Mouse (Mus musculus) intestine, embryonic 15.5 days (tissue): ENCODE results near the gene Fam120b. TPM values are rescaled to one million over a fixed set of nuclear protein-coding genes. Genes with fewer than 3 reads are reported as not detected.
A peak's percentile ranks its signal among the peaks of the same experiment; 100 is the strongest.

Experiments used
- ATAC-seq: fragments of 200-750 bp; cut with Nextera tagmentation; 2 replicates; pipeline ENCODE4 v1.8.0; 2017; ENCODE audit warnings: moderate TSS enrichment, moderate library complexity
- H3K27ac ChIP-seq: fragments of 300-500 bp; sonication (generic); 2 replicates; pipeline ENCODE4 v1.5.1; 2015; ENCODE audit warnings: mild to moderate bottlenecking, inconsistent platforms
- H3K27me3 ChIP-seq: fragments of 300-500 bp; sonication (generic); replicated peaks from 2 replicates; pipeline ENCODE4 v1.6.1; 2015; ENCODE audit warnings: inconsistent platforms
- H3K36me3 ChIP-seq: fragments of 300-500 bp; sonication (generic); 2 replicates; pipeline ENCODE4 v1.6.1; 2015; ENCODE audit warnings: inconsistent platforms
- H3K4me1 ChIP-seq: fragments of 300-500 bp; sonication (generic); replicated peaks from 2 replicates; pipeline ENCODE4 v1.6.1; 2015; ENCODE audit warnings: inconsistent platforms
- H3K4me2 ChIP-seq: fragments of 300-500 bp; sonication (generic); replicated peaks from 2 replicates; pipeline ENCODE4 v1.6.1; 2015; ENCODE audit warnings: mild to moderate bottlenecking, inconsistent platforms
- H3K4me3 ChIP-seq: fragments of 300-500 bp; sonication (generic); replicated peaks from 2 replicates; pipeline ENCODE4 v1.5.1; 2015; ENCODE audit warnings: inconsistent platforms
- H3K9ac ChIP-seq: fragments of 300-500 bp; sonication (generic); 2 replicates; pipeline ENCODE4 v1.6.1; 2015; ENCODE audit warnings: inconsistent platforms
- H3K9me3 ChIP-seq: fragments of 300-500 bp; sonication (generic); 2 replicates; pipeline ENCODE4 v1.6.1; 2016; ENCODE audit warnings: inconsistent platforms
- WGBS: fragments of 180-500 bp; shearing (Covaris S2); methylation state at CpG from one replicate; pipeline ENCODE4 v1.1.7; 2015; 5-methylcytosine and 5-hydroxymethylcytosine counted together
- polyA plus RNA-seq: library from polyadenylated mRNA; unstranded; fragments of >200 nt; fragmentation: Nextera tagmentation; extraction: Ambion mirVana; gene quantifications from 2 replicates; pipeline ENCODE4 v1.2.1, GENCODE M21; 2015

Fam120b gene
- polyA plus RNA-seq, 1 experiment from 2014 or later, result 26.9 TPM

GRCm38 (mm10) chr17:15381869-15382660, 13.9 kb upstream of the Fam120b start:
- no peaks in the 10 kb centered on the region for H3K36me3 ChIP-seq
- H3K9me3 ChIP-seq, result no peaks in the 10 kb centered on the region
- H3K4me3 ChIP-seq, result no peak overlapping the region
- peaks cover 22% of the 10 kb centered on the region for H3K4me1 ChIP-seq
- no peak overlapping the region for H3K27ac ChIP-seq
- peaks cover 10% of the 10 kb centered on the region for H3K27me3 ChIP-seq
- 48% methylated on average over 7 of the region's 7 CpGs for WGBS
- peak overlapping the region; percentile 72; the same call in 1 of the 2 replicates for H3K4me2 ChIP-seq
- H3K9ac ChIP-seq, result no peak overlapping the region
- ATAC-seq, result no peak

- no peaks in the 10 kb centered on the region for H3K9me3 ChIP-seq
- H3K4me2 ChIP-seq, result no peak overlapping the region
- no peak overlapping the region for H3K4me3 ChIP-seq
- no peak overlapping the region for H3K27ac ChIP-seq
- no peaks in the 10 kb centered on the region for H3K36me3 ChIP-seq
- no peak overlapping the region for H3K9ac ChIP-seq
- H3K4me1 ChIP-seq, result peaks cover 14% of the 10 kb centered on the region
- no peak for ATAC-seq
- 94% methylated on average over 5 of the region's 5 CpGs for WGBS
- H3K27me3 ChIP-seq, result peaks cover 9% of the 10 kb centered on the region
Measured at GRCm38 (mm10) chr17:15383360-15383759, 12.6 kb upstream of the Fam120b start.

DNA sequence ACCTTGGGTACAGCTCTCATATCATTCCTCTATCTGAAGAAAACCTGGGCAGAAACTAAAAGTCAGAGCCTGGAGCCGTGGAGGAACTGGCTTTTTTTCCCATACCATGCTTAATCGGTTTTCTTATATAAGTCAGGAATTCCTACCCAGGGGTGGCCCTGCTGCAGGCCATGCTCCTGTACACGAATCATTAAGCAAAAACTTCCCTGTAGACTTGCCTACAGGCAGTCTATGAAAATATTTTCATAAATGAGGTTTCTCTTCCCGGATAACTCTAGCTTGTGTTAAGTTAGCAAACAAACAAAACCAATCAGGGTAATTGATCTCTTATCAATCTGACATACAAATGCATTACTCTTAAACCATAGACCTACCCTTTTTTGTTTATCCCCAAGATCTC, 7.1 kb upstream of the Fam120b start:
- Histone ChIP-seq H3K4me3 (no peak overlapping the region), H3K4me1 (no peaks in the 10 kb centered on the region), H3K9ac (no peak overlapping the region), H3K4me2 (no peak overlapping the region; the same call in 1 of the 2 replicates), H3K36me3 (no peaks in the 10 kb centered on the region), H3K27me3 (no peaks in the 10 kb centered on the region), H3K27ac (peak overlapping the region; percentile 74), H3K9me3 (no peaks in the 10 kb centered on the region)
- peak; percentile 82 for ATAC-seq
- 59% methylated on average over 4 of the region's 4 CpGs for WGBS

DNA sequence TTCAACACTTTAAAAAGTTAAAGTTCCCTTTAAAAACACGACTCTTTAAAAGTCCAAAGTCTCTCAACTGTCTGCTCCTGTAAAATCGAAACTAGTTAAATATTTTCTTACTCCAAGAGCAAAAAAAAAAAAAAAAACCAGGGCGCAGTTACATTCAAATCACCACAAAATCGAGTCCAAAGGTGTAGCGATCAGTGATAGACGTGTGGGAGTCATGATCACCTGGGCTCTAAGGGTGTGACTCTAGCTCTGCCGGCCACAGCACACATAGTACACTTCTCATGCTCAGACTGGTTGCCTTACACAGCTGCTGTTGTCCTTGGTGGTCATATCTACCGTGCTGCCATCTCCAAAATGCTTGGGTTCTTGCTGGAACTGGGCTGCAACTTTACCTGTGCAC, 6.6 kb upstream of the Fam120b start:
- H3K9ac ChIP-seq, result no peak overlapping the region
- no peak overlapping the region for H3K4me3 ChIP-seq
- no peaks in the 10 kb centered on the region for H3K36me3 ChIP-seq
- no peaks in the 10 kb centered on the region for H3K27me3 ChIP-seq
- ATAC-seq, result peak; percentile 99
- WGBS, result 57% methylated on average over 8 of the region's 8 CpGs
- H3K4me2 ChIP-seq, result no peak overlapping the region
- no peaks in the 10 kb centered on the region for H3K9me3 ChIP-seq
- no peaks in the 10 kb centered on the region for H3K4me1 ChIP-seq
- peak overlapping the region; percentile 56; the same call in 1 of the 2 replicates for H3K27ac ChIP-seq

DNA sequence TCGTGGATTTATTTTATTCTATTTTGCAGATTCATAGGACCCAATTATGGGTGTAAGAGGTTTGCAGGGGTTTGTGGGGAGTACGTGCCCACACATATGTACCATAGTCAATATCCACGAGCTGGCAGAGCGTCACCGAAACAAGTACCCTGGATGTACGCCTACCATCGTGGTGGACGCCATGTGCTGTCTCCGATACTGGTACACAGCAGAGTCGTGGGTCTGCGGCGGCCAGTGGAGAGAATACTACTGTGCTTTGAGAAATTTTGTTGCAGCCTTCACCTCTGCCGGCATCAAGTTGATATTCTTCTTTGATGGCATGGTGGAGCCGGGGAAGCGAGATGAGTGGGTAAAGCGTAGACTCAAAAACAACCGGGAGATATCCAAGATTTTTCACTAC, 5.7 kb downstream of the Fam120b start:
- no peaks in the 10 kb centered on the region for H3K9me3 ChIP-seq
- H3K4me1 ChIP-seq, result peaks cover 5% of the 10 kb centered on the region; the same call in 1 of the 2 replicates
- WGBS, result 97% methylated on average over 17 of the region's 17 CpGs
- H3K36me3 ChIP-seq, result peaks cover 17% of the 10 kb centered on the region
- H3K4me3 ChIP-seq, result no peak overlapping the region
- no peak overlapping the region for H3K4me2 ChIP-seq
- H3K9ac ChIP-seq, result no peak overlapping the region
- ATAC-seq, result no peak
- no peak overlapping the region for H3K27ac ChIP-seq
- no peaks in the 10 kb centered on the region for H3K27me3 ChIP-seq

DNA sequence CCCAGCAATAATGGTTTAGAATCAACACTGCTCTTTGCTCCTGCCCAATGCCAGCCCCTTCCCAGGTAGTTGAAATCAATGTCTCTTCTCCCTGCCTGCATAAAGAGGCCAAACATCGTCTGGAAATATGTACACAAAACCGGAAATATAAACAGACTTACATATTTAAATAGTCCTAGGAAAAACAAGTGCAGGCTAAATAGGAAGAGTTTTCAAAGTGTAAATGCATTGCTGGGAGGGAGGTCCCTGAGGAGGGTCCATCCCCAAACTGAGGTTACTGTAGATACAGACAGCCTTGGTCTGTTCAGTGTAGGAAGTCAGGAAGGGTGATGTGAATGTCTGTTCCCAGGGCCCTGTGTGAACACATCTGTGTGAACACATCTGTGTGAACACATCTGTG, 10.6 kb downstream of the Fam120b start:
- no peak overlapping the region for H3K9ac ChIP-seq
- H3K27ac ChIP-seq, result no peak overlapping the region
- no peak for ATAC-seq
- H3K27me3 ChIP-seq, result no peaks in the 10 kb centered on the region
- WGBS, result 80% methylated on average over 2 of the region's 2 CpGs
- H3K4me1 ChIP-seq, result no peaks in the 10 kb centered on the region
- no peak overlapping the region for H3K4me2 ChIP-seq
- no peaks in the 10 kb centered on the region for H3K9me3 ChIP-seq
- H3K36me3 ChIP-seq, result peaks cover 41% of the 10 kb centered on the region
- no peak overlapping the region for H3K4me3 ChIP-seq

DNA sequence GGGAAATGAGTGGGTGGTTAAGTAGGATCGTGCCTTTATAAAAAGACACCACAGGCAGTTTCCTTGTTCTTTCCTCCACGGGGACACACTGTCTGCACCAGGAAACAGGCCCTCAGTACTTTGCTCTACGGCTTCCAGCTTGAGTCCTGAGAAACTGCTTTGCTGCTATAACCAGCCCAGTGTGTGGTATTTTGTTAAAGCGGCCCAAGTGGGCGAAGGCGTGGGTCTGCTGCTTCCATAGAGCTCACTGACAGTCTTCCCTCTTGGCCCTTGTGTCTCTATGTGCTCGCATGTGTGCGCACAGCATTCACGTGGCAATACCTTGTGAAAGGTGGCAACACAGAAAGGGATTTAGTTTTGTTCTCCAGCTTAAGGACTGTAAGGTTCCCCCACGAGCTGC, 13.3 kb downstream of the Fam120b start:
- H3K4me3 ChIP-seq, result no peak overlapping the region
- peaks cover 30% of the 10 kb centered on the region for H3K36me3 ChIP-seq
- no peak overlapping the region for H3K9ac ChIP-seq
- H3K9me3 ChIP-seq, result no peaks in the 10 kb centered on the region
- H3K4me2 ChIP-seq, result no peak overlapping the region
- no peak for ATAC-seq
- no peaks in the 10 kb centered on the region for H3K27me3 ChIP-seq
- H3K27ac ChIP-seq, result no peak overlapping the region
- 86% methylated on average over 10 of the region's 10 CpGs for WGBS
- no peaks in the 10 kb centered on the region for H3K4me1 ChIP-seq

DNA sequence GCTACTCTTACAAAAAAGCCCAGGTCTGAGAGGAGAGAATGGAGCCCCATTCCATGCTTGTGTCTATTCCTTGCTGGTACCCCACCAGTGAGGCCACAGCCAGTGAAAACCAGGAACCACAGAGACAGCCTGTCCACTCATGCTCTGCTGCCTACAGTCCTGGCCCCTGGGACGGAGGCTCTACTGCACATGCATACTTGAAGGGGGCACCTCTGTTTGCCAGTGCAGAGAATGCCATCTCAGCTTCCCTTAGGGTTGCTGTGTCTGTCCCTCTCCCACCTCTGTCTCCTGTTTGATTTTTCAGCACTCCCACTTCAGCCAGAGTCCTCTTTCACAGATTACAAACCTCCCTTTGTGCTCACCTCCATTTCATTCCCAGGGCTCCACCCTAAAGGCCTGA, 14.9 kb downstream of the Fam120b start:
- no peaks in the 10 kb centered on the region for H3K27me3 ChIP-seq
- H3K36me3 ChIP-seq, result peaks cover 30% of the 10 kb centered on the region
- no peak for ATAC-seq
- H3K9ac ChIP-seq, result no peak overlapping the region
- H3K27ac ChIP-seq, result no peak overlapping the region
- H3K4me2 ChIP-seq, result no peak overlapping the region
- no peaks in the 10 kb centered on the region for H3K9me3 ChIP-seq
- no peaks in the 10 kb centered on the region for H3K4me1 ChIP-seq
- no peak overlapping the region for H3K4me3 ChIP-seq
- WGBS, result 96% methylated on average over 1 of the region's 1 CpGs

DNA sequence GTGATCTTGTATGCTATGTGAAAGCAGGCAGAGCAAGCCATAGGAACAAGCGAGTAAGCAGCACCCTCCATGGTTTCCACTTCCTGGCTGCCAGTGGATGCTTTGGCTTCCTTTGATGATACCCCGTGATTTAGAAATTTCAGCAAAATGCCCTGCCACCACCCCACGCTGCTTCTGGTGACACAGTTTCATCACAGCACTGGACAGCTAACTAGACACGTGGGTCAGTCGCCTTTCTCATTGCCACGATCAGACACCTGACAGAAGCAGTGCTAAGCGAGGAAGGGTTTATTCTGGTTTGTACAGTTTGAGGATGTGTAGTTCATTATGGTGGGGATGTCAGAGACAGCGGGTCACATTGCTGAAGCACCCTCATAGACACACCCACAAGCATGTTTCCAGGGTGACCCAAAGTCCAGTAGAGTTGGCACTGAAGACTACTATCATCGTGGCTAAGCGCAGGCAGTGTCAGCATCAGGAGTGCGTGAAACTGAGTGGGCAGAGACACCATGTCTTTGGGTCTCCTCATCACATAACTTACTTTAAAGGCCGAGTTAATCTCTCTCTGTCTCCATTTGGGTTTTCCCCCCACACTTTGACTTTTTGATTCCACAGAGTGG, 20.7 kb downstream of the Fam120b start:
- 87% methylated on average over 12 of the region's 12 CpGs for WGBS

DNA sequence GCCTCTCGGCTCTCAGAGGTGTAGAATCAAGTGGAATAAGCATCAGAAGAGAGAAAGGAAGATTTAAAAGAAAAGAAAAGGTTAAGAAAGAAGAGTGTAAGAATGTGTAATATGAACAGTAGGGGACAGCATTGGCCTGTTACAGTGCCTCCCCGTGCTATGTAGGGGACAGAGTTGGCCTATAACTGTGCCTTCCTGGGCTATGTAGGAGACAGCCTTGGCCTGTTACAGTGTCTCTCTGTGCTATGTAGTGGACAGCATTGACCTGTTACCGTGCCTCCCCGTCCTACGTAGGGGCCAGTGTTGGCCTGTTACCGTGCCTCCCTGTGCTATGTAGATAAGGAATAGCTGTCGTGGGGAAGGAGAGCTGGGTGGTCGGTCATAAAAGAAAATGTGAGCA, 23.5 kb downstream of the Fam120b start:
- WGBS, result 78% methylated on average over 8 of the region's 8 CpGs
- no peak overlapping the region for H3K9ac ChIP-seq
- H3K4me3 ChIP-seq, result no peak overlapping the region
- ATAC-seq, result no peak
- peaks cover 41% of the 10 kb centered on the region for H3K36me3 ChIP-seq
- no peaks in the 10 kb centered on the region for H3K9me3 ChIP-seq
- no peak overlapping the region for H3K27ac ChIP-seq
- H3K4me2 ChIP-seq, result no peak overlapping the region
- H3K27me3 ChIP-seq, result no peaks in the 10 kb centered on the region
- no peaks in the 10 kb centered on the region for H3K4me1 ChIP-seq

More for the DNA sequence above, 20.7 kb downstream of the Fam120b start:
- Histone ChIP-seq H3K27me3 (no peaks in the 10 kb centered on the region), H3K9me3 (no peaks in the 10 kb centered on the region), H3K4me3 (no peak overlapping the region), H3K4me1 (no peaks in the 10 kb centered on the region), H3K36me3 (peaks cover 23% of the 10 kb centered on the region), H3K4me2 (no peak overlapping the region), H3K9ac (no peak overlapping the region), H3K27ac (no peak overlapping the region)
- no peak for ATAC-seq

DNA sequence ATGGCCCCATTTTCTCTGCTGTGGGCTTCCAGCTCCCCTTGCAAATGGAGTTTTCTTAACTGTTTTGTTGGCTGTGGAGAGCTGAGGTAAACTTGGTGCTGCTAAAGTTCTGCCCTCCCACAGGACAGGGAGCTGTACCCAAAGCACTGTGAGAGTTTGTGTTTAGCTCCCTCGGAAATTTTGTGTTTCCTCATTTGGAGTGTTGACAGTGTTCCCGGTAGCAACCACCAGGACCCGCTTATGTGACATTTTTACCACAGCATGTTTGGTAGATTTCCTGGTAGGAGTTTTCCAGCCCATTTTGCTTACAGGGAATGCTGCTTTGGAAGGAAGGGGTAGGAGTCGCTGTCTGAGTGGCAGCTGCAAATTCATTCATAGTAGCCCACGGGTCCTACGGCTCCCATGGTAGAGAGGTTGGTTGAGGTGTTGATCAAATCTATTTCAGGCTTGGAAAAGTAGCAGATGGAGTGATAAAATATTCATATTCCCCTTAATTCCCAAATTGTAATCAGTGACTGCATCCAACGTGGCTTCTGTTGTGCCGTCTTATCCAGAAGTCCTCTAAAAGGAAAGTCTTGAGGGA, 24.1 kb downstream of the Fam120b start:
- H3K4me1 ChIP-seq, result no peaks in the 10 kb centered on the region
- H3K27me3 ChIP-seq, result no peaks in the 10 kb centered on the region
- peaks cover 44% of the 10 kb centered on the region for H3K36me3 ChIP-seq
- no peak overlapping the region for H3K27ac ChIP-seq
- no peak overlapping the region for H3K9ac ChIP-seq
- no peak for ATAC-seq
- no peaks in the 10 kb centered on the region for H3K9me3 ChIP-seq
- H3K4me2 ChIP-seq, result no peak overlapping the region
- H3K4me3 ChIP-seq, result no peak overlapping the region
- WGBS, result 91% methylated on average over 8 of the region's 8 CpGs

GRCm38 (mm10) chr17:15421446-15421845, 25.4 kb downstream of the Fam120b start:
- H3K4me2 ChIP-seq, result no peak overlapping the region
- H3K36me3 ChIP-seq, result peaks cover 50% of the 10 kb centered on the region
- no peak overlapping the region for H3K9ac ChIP-seq
- H3K27me3 ChIP-seq, result no peaks in the 10 kb centered on the region
- 97% methylated on average over 6 of the region's 6 CpGs for whole genome bisulfite sequencing
- no peak overlapping the region for H3K27ac ChIP-seq
- no peak overlapping the region for H3K4me3 ChIP-seq
- H3K9me3 ChIP-seq, result no peaks in the 10 kb centered on the region
- H3K4me1 ChIP-seq, result no peaks in the 10 kb centered on the region
- no peak for ATAC-seq
